Mouse (Mus musculus): Measurements from ENCODE around the gene Pak1.

Gene Pak1

GRCm38 (mm10) chr7:97775923-97776322, 12.4 kb upstream of the Pak1 start:
- in situ Hi-C loops (cut with MboI, MseI): no loop called here

GRCm38 (mm10) chr7:97777191-97777590, 11.2 kb upstream of the Pak1 start:
- in situ Hi-C loops (cut with MboI, MseI): no loop called here

GRCm38 (mm10) chr7:97780222-97780621, 8.1 kb upstream of the Pak1 start:
- in situ Hi-C loops (cut with MboI, MseI): no loop called here

GRCm38 (mm10) chr7:97780815-97781214, 7.5 kb upstream of the Pak1 start:
- in situ Hi-C loops (cut with MboI, MseI): no loop called here

- in situ Hi-C loops (cut with MboI, MseI): no loop called here
Measured at GRCm38 (mm10) chr7:97781496-97781895, 6.8 kb upstream of the Pak1 start.

GRCm38 (mm10) chr7:97783523-97783922, 4.8 kb upstream of the Pak1 start:
- in situ Hi-C loops (cut with MboI, MseI): no loop called here

GRCm38 (mm10) chr7:97788669-97789483, 535 bp downstream of the Pak1 start:
- in situ Hi-C loops (cut with MboI, MseI): no loop called here

- in situ Hi-C loops (cut with MboI, MseI): no loop called here
Measured at GRCm38 (mm10) chr7:97790272-97790671, 1.9 kb downstream of the Pak1 start.

- in situ Hi-C loops (cut with MboI, MseI): no loop called here
Measured at GRCm38 (mm10) chr7:97792324-97792723, 4.0 kb downstream of the Pak1 start.

GRCm38 (mm10) chr7:97803116-97803515, 14.8 kb downstream of the Pak1 start:
- in situ Hi-C loops (cut with MboI, MseI): no loop called here

GRCm38 (mm10) chr7:97804245-97805066, 16.1 kb downstream of the Pak1 start:
- in situ Hi-C loops (cut with MboI, MseI): no loop called here

GRCm38 (mm10) chr7:97805067-97805365, 16.7 kb downstream of the Pak1 start:
- in situ Hi-C loops (cut with MboI, MseI): no loop called here

GRCm38 (mm10) chr7:97809307-97809706, 21.0 kb downstream of the Pak1 start:
- in situ Hi-C loops (cut with MboI, MseI): no loop called here

GRCm38 (mm10) chr7:97821875-97822274, 33.5 kb downstream of the Pak1 start:
- in situ Hi-C loops (cut with MboI, MseI): no loop called here

- in situ Hi-C loops (cut with MboI, MseI): no loop called here
Measured at GRCm38 (mm10) chr7:97829091-97829490, 40.8 kb downstream of the Pak1 start.

GRCm38 (mm10) chr7:97830739-97831138, 42.4 kb downstream of the Pak1 start:
- in situ Hi-C loops (cut with MboI, MseI): no loop called here

GRCm38 (mm10) chr7:97832987-97833386, 44.6 kb downstream of the Pak1 start:
- in situ Hi-C loops (cut with MboI, MseI): no loop called here

- in situ Hi-C loops (cut with MboI, MseI): no loop called here
Measured at GRCm38 (mm10) chr7:97838574-97838973, 50.2 kb downstream of the Pak1 start.

- in situ Hi-C loops (cut with MboI, MseI): loop anchor here (5.0 kb wide), 1 partner anchor 89 kb away; no protein-coding TSS in a partner anchor
Measured at GRCm38 (mm10) chr7:97841311-97841710, 53.0 kb downstream of the Pak1 start.

GRCm38 (mm10) chr7:97842332-97842731, 54.0 kb downstream of the Pak1 start:
- in situ Hi-C loops (cut with MboI, MseI): loop anchor here (5.0 kb wide), 1 partner anchor 90 kb away; no protein-coding TSS in a partner anchor

- in situ Hi-C loops (cut with MboI, MseI): loop anchor here (5.0 kb wide), 1 partner anchor 91 kb away; no protein-coding TSS in a partner anchor
Measured at GRCm38 (mm10) chr7:97842806-97843570, 54.6 kb downstream of the Pak1 start.

GRCm38 (mm10) chr7:97844419-97844818, 56.1 kb downstream of the Pak1 start:
- in situ Hi-C loops (cut with MboI, MseI): loop anchor here (5.0 kb wide), 1 partner anchor 92 kb away; no protein-coding TSS in a partner anchor

Data from T-helper 1 cell (primary cell).